In the genomic region with DNA sequence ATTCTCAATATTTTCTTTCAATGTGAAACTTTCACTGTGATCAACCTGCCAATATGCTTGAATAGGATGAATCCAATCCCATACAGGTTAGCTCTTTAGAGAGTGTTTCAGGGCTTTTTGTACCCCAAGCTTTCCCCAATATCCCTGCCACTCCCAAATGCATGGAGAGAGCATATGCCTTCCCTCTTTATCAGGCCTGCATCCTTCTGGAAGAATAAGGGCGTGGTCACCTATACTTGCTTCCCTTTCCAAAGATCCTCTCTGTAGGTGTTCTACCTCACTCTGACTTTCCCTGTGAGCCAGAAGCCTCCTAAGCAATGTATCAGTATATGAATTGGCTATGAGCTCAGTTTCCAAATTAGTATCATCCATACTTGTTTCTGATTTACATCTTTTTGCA, we compare ENCODE assay signal across 21 mouse cellular contexts.
DNase-seq lines count a peak whose midpoint lies in the region; ATAC-seq and TF ChIP-seq lines count a peak whose summit lies in the region.
"Had no signal": no experiment of that assay in that cellular context is flagged by ENCODE, and none has a peak within 500 bp of the region (broad histone marks: within the 10 kb centered on the region; RNA-seq: fewer than 3 reads in every experiment).

No protein-coding gene starts in this region.

- H3K27ac ChIP-seq in hindbrain, postnatal 0 days, result no peak overlapping the region
- H3K27ac ChIP-seq in hindbrain, embryonic 10.5 days, result no peak overlapping the region
- H3K27ac ChIP-seq in kidney, embryonic 16.5 days (ENCODE audit: low read length), result no peak overlapping the region
- no peak overlapping the region for H3K27ac ChIP-seq in intestine, postnatal 0 days (ENCODE audit: low read depth, low read length)
- H3K27ac ChIP-seq: embryonic facial prominence, embryonic 12.5 days; forebrain, embryonic 15.5 days; heart, embryonic 10.5 days; hindbrain, embryonic 14.5 days had no signal

- no peaks in the 10 kb centered on the region for H3K27me3 ChIP-seq in hindbrain, postnatal 0 days (ENCODE audit: insufficient read depth, low read length)
- no peaks in the 10 kb centered on the region for H3K27me3 ChIP-seq in hindbrain, embryonic 10.5 days (ENCODE audit: insufficient read depth, poor library complexity, severe bottlenecking)
- no peaks in the 10 kb centered on the region for H3K27me3 ChIP-seq in kidney, embryonic 16.5 days (ENCODE audit: insufficient read depth, low read length)
- no peaks in the 10 kb centered on the region for H3K27me3 ChIP-seq in intestine, postnatal 0 days (replicated peaks; ENCODE audit: control insufficient read depth, insufficient read depth, low read length)
- H3K27me3 ChIP-seq: embryonic facial prominence, embryonic 12.5 days; forebrain, embryonic 15.5 days had no signal

- TF ChIP-seq CTCF in hindbrain, postnatal 0 days (IDR thresholded peaks at IDR 0.05; ENCODE audit: low read depth), result no peak
- TF ChIP-seq CTCF in intestine, postnatal 0 days (IDR thresholded peaks at IDR 0.05; ENCODE audit: low read depth), result no peak

- H3K4me1 ChIP-seq in hindbrain, postnatal 0 days (ENCODE audit: insufficient read depth, low read length), result no peaks in the 10 kb centered on the region
- H3K4me1 ChIP-seq in hindbrain, embryonic 10.5 days (replicated peaks), result no peaks in the 10 kb centered on the region
- H3K4me1 ChIP-seq in kidney, embryonic 16.5 days (ENCODE audit: insufficient read depth, low read length), result no peaks in the 10 kb centered on the region
- H3K4me1 ChIP-seq in intestine, postnatal 0 days (replicated peaks; ENCODE audit: control insufficient read depth, insufficient read depth, low read length), result no peaks in the 10 kb centered on the region
- H3K4me1 ChIP-seq: embryonic facial prominence, embryonic 12.5 days; forebrain, embryonic 15.5 days; heart, embryonic 10.5 days had no signal

- DNase-seq in hindbrain, postnatal 0 days (ENCODE audit: low spot score), result peak; percentile 3
- DNase-seq in hindbrain, embryonic 10.5 days (ENCODE audit: low spot score), result no peak
- DNase-seq in cerebellum, adult 18-20 months, result peak; percentile 49 to 63
- DNase-seq in cerebellum, adult 9-11 months, result peak; percentile 73
- DNase-seq in frontal cortex, postnatal 36 days (ENCODE audit: low spot score in 2 of 2), result no peak
- DNase-seq: adrenal gland, postnatal 10 days; gastrocnemius, postnatal 10 days; heart, adult 18-20 months; heart, postnatal 10 days; heart, postnatal 4 days; kidney, adult 11 months; kidney, adult 9 months had no signal

- no peak overlapping the region for H3K9ac ChIP-seq in hindbrain, postnatal 0 days (replicated peaks; ENCODE audit: low read length)
- no peak overlapping the region for H3K9ac ChIP-seq in kidney, embryonic 16.5 days (replicated peaks; ENCODE audit: low read length)
- H3K9ac ChIP-seq in intestine, postnatal 0 days (ENCODE audit: low read depth, low read length), result no peak overlapping the region
- H3K9ac ChIP-seq: embryonic facial prominence, embryonic 12.5 days; forebrain, embryonic 15.5 days; hindbrain, embryonic 14.5 days had no signal

- H3K4me3 ChIP-seq in hindbrain, postnatal 0 days (ENCODE audit: low read length), result no peak overlapping the region
- H3K4me3 ChIP-seq in hindbrain, embryonic 10.5 days, result no peak overlapping the region
- H3K4me3 ChIP-seq in kidney, embryonic 16.5 days (ENCODE audit: low read length), result no peak overlapping the region
- H3K4me3 ChIP-seq in intestine, postnatal 0 days (ENCODE audit: low read depth, low read length), result no peak overlapping the region
- H3K4me3 ChIP-seq: embryonic facial prominence, embryonic 12.5 days; forebrain, embryonic 15.5 days; heart, embryonic 10.5 days had no signal

- H3K4me2 ChIP-seq in hindbrain, postnatal 0 days (ENCODE audit: low read depth, low read length), result no peak overlapping the region
- no peak overlapping the region for H3K4me2 ChIP-seq in kidney, embryonic 16.5 days (replicated peaks; ENCODE audit: low read depth, low read length)
- H3K4me2 ChIP-seq in intestine, postnatal 0 days (replicated peaks; ENCODE audit: low read depth), result no peak overlapping the region
- H3K4me2 ChIP-seq: embryonic facial prominence, embryonic 12.5 days; forebrain, embryonic 15.5 days; hindbrain, embryonic 14.5 days had no signal

- 64% methylated on average over 1 of the region's 1 CpGs for WGBS in hindbrain, postnatal 0 days
- WGBS in hindbrain, embryonic 10.5 days, result 55% methylated on average over 1 of the region's 1 CpGs
- WGBS in kidney, embryonic 16.5 days, result 68% methylated on average over 1 of the region's 1 CpGs
- 67% methylated on average over 1 of the region's 1 CpGs for WGBS in intestine, postnatal 0 days

- H3K36me3 ChIP-seq in hindbrain, postnatal 0 days (ENCODE audit: insufficient read depth, low read length), result no peaks in the 10 kb centered on the region
- H3K36me3 ChIP-seq in hindbrain, embryonic 10.5 days, result no peaks in the 10 kb centered on the region
- no peaks in the 10 kb centered on the region for H3K36me3 ChIP-seq in kidney, embryonic 16.5 days (ENCODE audit: insufficient read depth, low read length)
- no peaks in the 10 kb centered on the region for H3K36me3 ChIP-seq in intestine, postnatal 0 days (ENCODE audit: control insufficient read depth, insufficient read depth)
- H3K36me3 ChIP-seq: embryonic facial prominence, embryonic 12.5 days; forebrain, embryonic 15.5 days; G1E; heart, embryonic 10.5 days had no signal

- ATAC-seq in hindbrain, postnatal 0 days, result no peak
- ATAC-seq in kidney, embryonic 16.5 days (ENCODE audit: low FRiP score, low TSS enrichment), result no peak
- ATAC-seq in intestine, postnatal 0 days, result no peak
- ATAC-seq: CD4-positive, CD25-positive, alpha-beta regulatory T cell, adult 4 months; forebrain, embryonic 15.5 days; inflammation-experienced regulatory T-cells, adult 6 months had no signal

- H3K9me3 ChIP-seq in hindbrain, postnatal 0 days (ENCODE audit: low read length), result no peaks in the 10 kb centered on the region
- peaks cover 1% of the 10 kb centered on the region; the same call in 1 of the 2 replicates for H3K9me3 ChIP-seq in hindbrain, embryonic 10.5 days
- no peaks in the 10 kb centered on the region for H3K9me3 ChIP-seq in kidney, embryonic 16.5 days (ENCODE audit: low read length)
- H3K9me3 ChIP-seq in intestine, postnatal 0 days (ENCODE audit: control insufficient read depth), result no peaks in the 10 kb centered on the region
- H3K9me3 ChIP-seq: embryonic facial prominence, embryonic 12.5 days; forebrain, embryonic 15.5 days; G1E; heart, embryonic 10.5 days had no signal

Comparison
In these comparisons a context has a peak if more than half of its experiments do, and no peak if none do; other contexts are left out.
1. DNase-seq: peak in hindbrain, postnatal 0 days (single experiment), cerebellum, adult 18-20 months (2 of 2) and cerebellum, adult 9-11 months (single experiment); none in hindbrain, embryonic 10.5 days (single experiment) and frontal cortex, postnatal 36 days (0 of 2).